Mouse (Mus musculus) left cerebral cortex, adult 9 months (tissue): ENCODE data around the gene Gsc2.

Experiments
- DNase-seq, 2 experiments: peaks; one replicate each; pipeline ENCODE4 v3.0.0; 2022; ENCODE audit warnings: low spot score in 2 of 2

Gene Gsc2

GRCm38 (mm10) chr16:17927351-17928082 lies 12.7 kb upstream of the Gsc2 start:
- DNase-seq = peak in 1 of 2 experiments; percentile 35

- no peak for DNase-seq
Measured at GRCm38 (mm10) chr16:17922163-17922538, 7.3 kb upstream of the Gsc2 start.

- DNase-seq = peak; percentile 89 to 97
Measured at GRCm38 (mm10) chr16:17921325-17922162, 6.7 kb upstream of the Gsc2 start.

GRCm38 (mm10) chr16:17920586-17920985 lies 5.7 kb upstream of the Gsc2 start:
- no peak for DNase-seq

- peak; percentile 92 to 94 for DNase-seq
Measured at GRCm38 (mm10) chr16:17911052-17911595, 3.7 kb downstream of the Gsc2 start, which contains the start of gene Ess2. TSS of gene Ess2 (minus strand) at chr16:17911348.

- DNase-seq = no peak
Measured at GRCm38 (mm10) chr16:17898462-17898861, 16.4 kb downstream of the Gsc2 start, which contains the start of the genes Dgcr2 and Tssk2. TSS of gene Dgcr2 (minus strand) at chr16:17898562. TSS of gene Tssk2 (plus strand) at chr16:17898637.

GRCm38 (mm10) chr16:17896091-17896490 lies 18.8 kb downstream of the Gsc2 start:
- DNase-seq = no peak

- no peak for DNase-seq
Measured at GRCm38 (mm10) chr16:17893923-17894322, 20.9 kb downstream of the Gsc2 start, which contains the start of gene Tssk1. TSS of gene Tssk1 (plus strand) at chr16:17894223.

- DNase-seq = no peak
Measured at GRCm38 (mm10) chr16:17892606-17893005, 22.3 kb downstream of the Gsc2 start.

- DNase-seq = peak; percentile 96 to 98
Measured at GRCm38 (mm10) chr16:17891567-17891959, 23.3 kb downstream of the Gsc2 start, which contains the start of gene Gm20518. TSS of gene Gm20518 (minus strand) at chr16:17891671.

- peak in 1 of 2 experiments; percentile 48 for DNase-seq
Measured at GRCm38 (mm10) chr16:17890917-17891566, 23.8 kb downstream of the Gsc2 start.

- no peak for DNase-seq
Measured at GRCm38 (mm10) chr16:17890342-17890727, 24.5 kb downstream of the Gsc2 start.

GRCm38 (mm10) chr16:17889689-17890341 lies 25.0 kb downstream of the Gsc2 start:
- no peak for DNase-seq

GRCm38 (mm10) chr16:17884116-17884515 lies 30.7 kb downstream of the Gsc2 start:
- no peak for DNase-seq

- no peak for DNase-seq
Measured at GRCm38 (mm10) chr16:17882196-17882595, 32.7 kb downstream of the Gsc2 start.

- DNase-seq = peak in 1 of 2 experiments; percentile 39
Measured at GRCm38 (mm10) chr16:17879571-17879970, 35.3 kb downstream of the Gsc2 start.

GRCm38 (mm10) chr16:17876096-17876495 lies 38.8 kb downstream of the Gsc2 start:
- DNase-seq = no peak

GRCm38 (mm10) chr16:17875174-17875573 lies 39.7 kb downstream of the Gsc2 start:
- DNase-seq = no peak

- DNase-seq = no peak
Measured at GRCm38 (mm10) chr16:17872995-17873394, 41.9 kb downstream of the Gsc2 start.

GRCm38 (mm10) chr16:17871248-17871647 lies 43.6 kb downstream of the Gsc2 start:
- no peak for DNase-seq

- no peak for DNase-seq
Measured at GRCm38 (mm10) chr16:17865770-17866169, 49.1 kb downstream of the Gsc2 start.
